Mouse (Mus musculus): ENCODE data around the gene Gngt2. TPM values are rescaled to one million over a fixed set of nuclear protein-coding genes. Genes with fewer than 3 reads are reported as not detected.

The Gngt2 gene
- 2.7 TPM for polyA plus RNA-seq (2012; fragmentation: generic; extraction: Trizol)
- long read RNA-seq, experiment 1, partial matches to known transcripts = 0 of 3 reads
- long read RNA-seq, experiment 1, other reads (novel, unspliced or antisense) = 2 of 3 reads
- long read RNA-seq, experiment 2 = 0 reads

DNA sequence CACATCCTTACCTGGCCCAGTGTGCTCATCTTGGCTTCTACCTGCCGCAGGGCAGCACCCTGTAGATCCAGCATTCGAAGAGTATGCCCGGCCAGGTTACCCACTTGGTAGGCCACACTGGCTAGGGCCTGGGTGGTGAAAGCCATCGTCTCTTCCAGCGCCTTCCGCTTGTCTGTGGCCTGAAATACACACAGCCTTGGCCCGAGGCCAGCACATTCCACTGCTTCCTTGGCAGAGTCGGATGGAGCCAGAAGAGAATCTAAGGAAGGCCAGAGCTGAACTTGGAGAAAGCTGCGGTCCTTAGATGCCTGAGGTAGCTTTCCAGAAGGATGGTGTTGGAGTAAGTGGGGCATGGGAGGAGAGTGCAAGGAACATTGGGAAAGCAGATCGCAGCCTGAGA lies at the start of gene Gngt2:
Gngt2 (plus strand) TSS at position 158 of the 400 bp plus-strand sequence.
- H3K27me3 ChIP-seq (ENCODE audit: control insufficient read depth, insufficient read depth, insufficient read length) = no peaks in the 10 kb centered on the region
- no peaks in the 10 kb centered on the region for H3K79me3 ChIP-seq (ENCODE audit: low read depth)
- H3K79me2 ChIP-seq (ENCODE audit: control insufficient read depth, insufficient read depth) = no peaks in the 10 kb centered on the region
- no peaks in the 10 kb centered on the region for H3K36me3 ChIP-seq (ENCODE audit: control insufficient read depth, insufficient read depth)
- no peak for TF ChIP-seq USF1 (IDR thresholded peaks at IDR 0.05; ENCODE audit: low read depth)
- TF ChIP-seq MAX (IDR thresholded peaks at IDR 0.05) = no peak
- TF ChIP-seq MYOG (IDR thresholded peaks at IDR 0.05; ENCODE audit: control insufficient read depth, extremely low read depth, insufficient read length) = no peak
- TF ChIP-seq FOSL1 (IDR thresholded peaks at IDR 0.05; ENCODE audit: insufficient read depth, low read length, poor library complexity, severe bottlenecking) = no peak
- no peak for TF ChIP-seq MYOD1 (IDR thresholded peaks at IDR 0.05; ENCODE audit: control insufficient read depth, insufficient read length, low read depth)
- no peak for TF ChIP-seq CEBPB (IDR thresholded peaks at IDR 0.05; ENCODE audit: low read depth)
- no peak for TF ChIP-seq CTCF (IDR thresholded peaks at IDR 0.05; ENCODE audit: control insufficient read depth, insufficient read depth, insufficient read length)
- no peak within 1 kb of the TSS for H3K4me3 ChIP-seq (ENCODE audit: insufficient read depth, poor library complexity, severe bottlenecking)
- no peak within 1 kb of the TSS for H3ac ChIP-seq (ENCODE audit: control insufficient read depth, insufficient read length, low read depth)

DNA sequence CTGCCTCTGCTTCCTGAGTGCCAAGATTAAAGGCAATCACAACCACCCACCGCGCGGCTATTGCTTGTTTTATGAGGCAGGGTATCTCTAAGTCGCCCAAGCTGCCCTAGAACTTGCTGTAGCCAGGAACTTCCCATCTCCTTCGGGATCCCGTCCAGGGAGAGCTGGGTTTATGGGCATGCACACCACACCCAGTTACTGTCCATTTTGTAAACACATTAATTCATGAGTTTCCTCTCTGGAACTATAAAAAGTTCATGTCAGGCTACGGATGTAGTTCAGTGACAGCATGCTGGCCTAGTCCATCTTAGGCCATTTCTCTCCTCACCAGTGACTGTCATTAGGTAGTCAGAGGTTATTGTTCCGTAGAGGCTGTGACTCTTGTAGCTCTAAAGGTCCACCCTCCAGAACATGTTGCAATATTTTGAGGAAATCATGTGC lies 47.5 kb upstream of the Gngt2 start:
- H3K36me3 ChIP-seq (ENCODE audit: control insufficient read depth, insufficient read depth) = no peaks in the 10 kb centered on the region
- H3K27me3 ChIP-seq (ENCODE audit: control insufficient read depth, insufficient read depth, insufficient read length) = no peaks in the 10 kb centered on the region
- H3K79me3 ChIP-seq (ENCODE audit: low read depth) = no peaks in the 10 kb centered on the region
- H3K79me2 ChIP-seq (ENCODE audit: control insufficient read depth, insufficient read depth) = no peaks in the 10 kb centered on the region
- no peak overlapping the region for H3ac ChIP-seq (ENCODE audit: control insufficient read depth, insufficient read length, low read depth)
- TF ChIP-seq FOSL1 (IDR thresholded peaks at IDR 0.05; ENCODE audit: insufficient read depth, low read length, poor library complexity, severe bottlenecking) (no peak), USF1 (IDR thresholded peaks at IDR 0.05; ENCODE audit: low read depth) (no peak), CTCF (IDR thresholded peaks at IDR 0.05; ENCODE audit: control insufficient read depth, insufficient read depth, insufficient read length) (no peak), CEBPB (IDR thresholded peaks at IDR 0.05; ENCODE audit: low read depth) (no peak), MYOD1 (IDR thresholded peaks at IDR 0.05; ENCODE audit: control insufficient read depth, insufficient read length, low read depth) (no peak), MAX (IDR thresholded peaks at IDR 0.05) (no peak), MYOG (IDR thresholded peaks at IDR 0.05; ENCODE audit: control insufficient read depth, extremely low read depth, insufficient read length) (no peak)
- H3K4me3 ChIP-seq (ENCODE audit: insufficient read depth, poor library complexity, severe bottlenecking) = no peak overlapping the region

DNA sequence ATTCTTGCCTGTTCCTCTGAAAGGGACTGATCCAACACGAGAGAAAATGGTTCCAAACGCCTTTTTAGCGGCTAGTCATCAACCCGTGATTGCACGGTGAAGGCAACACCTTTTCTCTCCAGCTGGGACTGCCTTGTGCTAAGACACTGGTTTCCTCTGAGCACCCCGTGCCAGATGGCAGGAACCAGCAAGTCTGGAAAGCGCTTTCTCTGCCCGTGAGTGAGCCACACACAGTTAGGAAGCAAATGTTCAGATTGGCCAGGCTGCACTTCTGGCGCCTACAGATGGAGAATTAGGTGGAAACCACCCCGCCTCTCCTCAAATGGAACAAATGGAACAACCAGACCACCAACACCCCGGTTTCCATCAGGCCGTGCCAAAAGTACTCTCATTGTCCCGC lies 45.2 kb upstream of the Gngt2 start:
- no peaks in the 10 kb centered on the region for H3K36me3 ChIP-seq (ENCODE audit: control insufficient read depth, insufficient read depth)
- no peaks in the 10 kb centered on the region for H3K79me3 ChIP-seq (ENCODE audit: low read depth)
- TF ChIP-seq CTCF (IDR thresholded peaks at IDR 0.05; ENCODE audit: control insufficient read depth, insufficient read depth, insufficient read length) (no peak), MAX (IDR thresholded peaks at IDR 0.05) (no peak), MYOG (IDR thresholded peaks at IDR 0.05; ENCODE audit: control insufficient read depth, extremely low read depth, insufficient read length) (no peak), MYOD1 (IDR thresholded peaks at IDR 0.05; ENCODE audit: control insufficient read depth, insufficient read length, low read depth) (no peak), USF1 (IDR thresholded peaks at IDR 0.05; ENCODE audit: low read depth) (no peak), FOSL1 (IDR thresholded peaks at IDR 0.05; ENCODE audit: insufficient read depth, low read length, poor library complexity, severe bottlenecking) (no peak), CEBPB (IDR thresholded peaks at IDR 0.05; ENCODE audit: low read depth) (no peak)
- H3ac ChIP-seq (ENCODE audit: control insufficient read depth, insufficient read length, low read depth) = no peak overlapping the region
- no peaks in the 10 kb centered on the region for H3K79me2 ChIP-seq (ENCODE audit: control insufficient read depth, insufficient read depth)
- H3K27me3 ChIP-seq (ENCODE audit: control insufficient read depth, insufficient read depth, insufficient read length) = no peaks in the 10 kb centered on the region
- H3K4me3 ChIP-seq (ENCODE audit: insufficient read depth, poor library complexity, severe bottlenecking) = no peak overlapping the region

- Histone ChIP-seq H3K36me3 (ENCODE audit: control insufficient read depth, insufficient read depth) (no peaks in the 10 kb centered on the region), H3K79me3 (ENCODE audit: low read depth) (no peaks in the 10 kb centered on the region), H3K4me3 (ENCODE audit: insufficient read depth, poor library complexity, severe bottlenecking) (no peak overlapping the region), H3K27me3 (ENCODE audit: control insufficient read depth, insufficient read depth, insufficient read length) (no peaks in the 10 kb centered on the region), H3K79me2 (ENCODE audit: control insufficient read depth, insufficient read depth) (no peaks in the 10 kb centered on the region), H3ac (ENCODE audit: control insufficient read depth, insufficient read length, low read depth) (no peak overlapping the region)
- TF ChIP-seq CEBPB (IDR thresholded peaks at IDR 0.05; ENCODE audit: low read depth) = no peak
- no peak for TF ChIP-seq MAX (IDR thresholded peaks at IDR 0.05)
- no peak for TF ChIP-seq USF1 (IDR thresholded peaks at IDR 0.05; ENCODE audit: low read depth)
- no peak for TF ChIP-seq FOSL1 (IDR thresholded peaks at IDR 0.05; ENCODE audit: insufficient read depth, low read length, poor library complexity, severe bottlenecking)
- TF ChIP-seq CTCF (IDR thresholded peaks at IDR 0.05; ENCODE audit: control insufficient read depth, insufficient read depth, insufficient read length) = no peak
- TF ChIP-seq MYOD1 (IDR thresholded peaks at IDR 0.05; ENCODE audit: control insufficient read depth, insufficient read length, low read depth) = no peak
- TF ChIP-seq MYOG (IDR thresholded peaks at IDR 0.05; ENCODE audit: control insufficient read depth, extremely low read depth, insufficient read length) = no peak
Observed at GRCm38 (mm10) chr11:95792950-95793509, 44.0 kb upstream of the Gngt2 start.

DNA sequence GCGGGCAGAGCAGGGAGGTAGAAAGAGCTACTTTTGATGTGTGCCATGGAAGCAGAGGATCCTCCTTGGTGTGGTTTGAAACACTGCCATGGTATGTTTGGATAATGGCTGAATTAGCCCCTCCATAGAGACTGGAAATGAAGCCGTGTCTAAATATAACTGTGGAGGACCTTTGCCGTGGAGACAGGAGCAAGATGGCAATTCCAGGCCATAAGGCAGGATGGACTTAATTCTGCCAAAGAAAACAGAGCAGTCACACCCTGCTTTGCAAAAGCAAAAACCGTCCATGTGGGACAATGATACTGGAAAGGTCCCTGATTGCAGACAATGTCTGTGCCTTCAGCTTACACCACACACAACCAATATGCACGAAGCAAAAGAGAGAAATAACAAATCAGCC lies 42.8 kb upstream of the Gngt2 start:
- no peaks in the 10 kb centered on the region for H3K36me3 ChIP-seq (ENCODE audit: control insufficient read depth, insufficient read depth)
- no peak for TF ChIP-seq MYOG (IDR thresholded peaks at IDR 0.05; ENCODE audit: control insufficient read depth, extremely low read depth, insufficient read length)
- TF ChIP-seq MAX (IDR thresholded peaks at IDR 0.05) = no peak
- no peak for TF ChIP-seq CTCF (IDR thresholded peaks at IDR 0.05; ENCODE audit: control insufficient read depth, insufficient read depth, insufficient read length)
- TF ChIP-seq USF1 (IDR thresholded peaks at IDR 0.05; ENCODE audit: low read depth) = no peak
- TF ChIP-seq FOSL1 (IDR thresholded peaks at IDR 0.05; ENCODE audit: insufficient read depth, low read length, poor library complexity, severe bottlenecking) = no peak
- no peak for TF ChIP-seq MYOD1 (IDR thresholded peaks at IDR 0.05; ENCODE audit: control insufficient read depth, insufficient read length, low read depth)
- no peak for TF ChIP-seq CEBPB (IDR thresholded peaks at IDR 0.05; ENCODE audit: low read depth)
- no peaks in the 10 kb centered on the region for H3K79me2 ChIP-seq (ENCODE audit: control insufficient read depth, insufficient read depth)
- H3K79me3 ChIP-seq (ENCODE audit: low read depth) = no peaks in the 10 kb centered on the region
- no peak overlapping the region for H3ac ChIP-seq (ENCODE audit: control insufficient read depth, insufficient read length, low read depth)
- H3K27me3 ChIP-seq (ENCODE audit: control insufficient read depth, insufficient read depth, insufficient read length) = no peaks in the 10 kb centered on the region
- H3K4me3 ChIP-seq (ENCODE audit: insufficient read depth, poor library complexity, severe bottlenecking) = no peak overlapping the region

Measured in C2C12 (cell line).